Mouse (Mus musculus) MEL (cell line): ENCODE measurements around the gene Sim2.

Experiments used
- CTCF ChIP-seq, 3 experiments: IDR thresholded peaks in 2 of 3; conservative IDR thresholded peaks in 1 of 3; 2 replicates each; pipeline ENCODE4 v1.5.1; 2011 to 2012; ENCODE audit warnings: low read length in 3 of 3, low read depth in 2 of 3, mild to moderate bottlenecking in 2 of 3, improper control_type of control experiment in 1 of 3, inconsistent platforms in 1 of 3, mixed read lengths in 1 of 3, moderate library complexity in 1 of 3; ENCODE audit not compliant: control insufficient read depth in 1 of 3, insufficient read depth in 1 of 3, poor library complexity in 1 of 3, severe bottlenecking in 1 of 3
- EP300 ChIP-seq, 2 experiments: IDR thresholded peaks; 2 replicates each; pipeline ENCODE4 v1.6.1; 2011; ENCODE audit warnings: improper control_type of control experiment in 2 of 2, low read length in 2 of 2, low read depth in 1 of 2, mild to moderate bottlenecking in 1 of 2
- GABPA ChIP-seq: IDR thresholded peaks from 2 replicates; pipeline ENCODE4 v1.6.1; 2012; ENCODE audit warnings: low read depth, mild to moderate bottlenecking, inconsistent platforms, low read length, improper control_type of control experiment, moderate library complexity
- GATA1 ChIP-seq: IDR thresholded peaks from 2 replicates; pipeline ENCODE4 v1.6.1; 2011; ENCODE audit warnings: low read depth, low read length, improper control_type of control experiment
- MYC ChIP-seq: IDR thresholded peaks from 2 replicates; pipeline ENCODE4 v1.6.1; 2011; ENCODE audit warnings: low read depth, mild to moderate bottlenecking, low read length, improper control_type of control experiment, moderate library complexity
- POLR2A ChIP-seq, 2 experiments: IDR thresholded peaks; 2 replicates each; pipeline ENCODE4 v1.6.1; 2011 to 2012; ENCODE audit warnings: low read length in 2 of 2, mild to moderate bottlenecking in 2 of 2, control low read depth in 1 of 2, improper control_type of control experiment in 1 of 2, low read depth in 1 of 2, moderate library complexity in 1 of 2; ENCODE audit not compliant: control insufficient read depth in 1 of 2, insufficient read depth in 1 of 2, poor library complexity in 1 of 2
- POLR2AphosphoS5 ChIP-seq: IDR thresholded peaks from 2 replicates; pipeline ENCODE4 v1.6.1; 2012; ENCODE audit warnings: low read depth, borderline replicate concordance, mild to moderate bottlenecking, inconsistent platforms, low read length, moderate library complexity, mixed read lengths
- SIN3A ChIP-seq: IDR thresholded peaks from 2 replicates; pipeline ENCODE4 v1.6.1; 2012; ENCODE audit warnings: low read length, improper control_type of control experiment, inconsistent platforms
- TAL1 ChIP-seq: IDR thresholded peaks from 2 replicates; pipeline ENCODE4 v1.6.1; 2012; ENCODE audit warnings: mild to moderate bottlenecking, inconsistent platforms, low read length, moderate library complexity, mixed read lengths
- USF1 ChIP-seq: IDR thresholded peaks from 2 replicates; pipeline ENCODE4 v1.6.1; 2014; ENCODE audit warnings: low read depth, mild to moderate bottlenecking, inconsistent platforms, low read length, improper control_type of control experiment, moderate library complexity
- USF2 ChIP-seq, 2 experiments: IDR thresholded peaks; 2 replicates each; pipeline ENCODE4 v1.6.1; 2011 to 2012; ENCODE audit warnings: improper control_type of control experiment in 2 of 2, low read length in 2 of 2, borderline replicate concordance in 1 of 2, inconsistent platforms in 1 of 2, low read depth in 1 of 2, mild to moderate bottlenecking in 1 of 2; ENCODE audit not compliant: insufficient read depth in 1 of 2
- ZC3H11A ChIP-seq: IDR thresholded peaks from 2 replicates; pipeline ENCODE4 v1.6.1; 2012; ENCODE audit warnings: low read depth, mild to moderate bottlenecking, inconsistent platforms, low read length, improper control_type of control experiment
- ZNF384 ChIP-seq: IDR thresholded peaks from 2 replicates; pipeline ENCODE4 v1.6.1; 2012; ENCODE audit warnings: low read depth, mild to moderate bottlenecking, inconsistent platforms, low read length, improper control_type of control experiment

GRCm38 (mm10) chr16:94163051-94163450, 78.3 kb downstream of the Sim2 start:
- TF ChIP-seq POLR2A (IDR thresholded peaks at IDR 0.05; ENCODE audit: control insufficient read depth in 1 of 2, insufficient read depth in 1 of 2, low read depth in 1 of 2, low read length in 2 of 2, poor library complexity in 1 of 2) (no peak), CTCF (IDR thresholded peaks at IDR 0.05 in 2 of 3, conservative IDR thresholded peaks at IDR 0.05 in 1 of 3; ENCODE audit: control insufficient read depth in 1 of 3, insufficient read depth in 1 of 3, low read depth in 2 of 3, low read length in 3 of 3, poor library complexity in 1 of 3, severe bottlenecking in 1 of 3) (no peak), ZC3H11A (no peak), SIN3A (no peak), EP300 (IDR thresholded peaks at IDR 0.05; ENCODE audit: low read depth in 1 of 2, low read length in 2 of 2) (no peak), TAL1 (no peak), USF2 (IDR thresholded peaks at IDR 0.05; ENCODE audit: borderline replicate concordance in 1 of 2, insufficient read depth in 1 of 2, low read depth in 1 of 2, low read length in 2 of 2) (no peak), MYC (no peak), USF1 (no peak), GATA1 (no peak), GABPA (no peak), ZNF384 (no peak), POLR2AphosphoS5 (no peak)
